Mouse (Mus musculus) embryonic facial prominence, embryonic 11.5 days (tissue): ENCODE measurements around the gene Lilra6. TPM values are rescaled to one million over a fixed set of nuclear protein-coding genes. Genes with fewer than 3 reads are reported as not detected.
"Not testable (repeated sequence)": the region's sequence is repeated elsewhere in the genome, so short reads cannot be mapped to it uniquely, and the experiment has no call there.

Experiments used
- ATAC-seq: fragments of 200-750 bp; cut with Nextera tagmentation; replicated peaks from 2 replicates; pipeline ENCODE4 v1.8.0; 2017; ENCODE audit warnings: low read depth; ENCODE audit not compliant: insufficient number of reproducible peaks, low FRiP score, low TSS enrichment
- DNase-seq: peaks from one replicate; pipeline ENCODE4 v3.0.0-alpha.2; 2015; ENCODE audit warnings: low spot score
- H3K27ac ChIP-seq: fragments of 300-500 bp; sonication (generic); replicated peaks from 2 replicates; pipeline ENCODE4 v1.5.1; 2014; ENCODE audit warnings: mild to moderate bottlenecking, low read depth, low read length, control low read depth
- H3K27me3 ChIP-seq: fragments of 300-500 bp; sonication (generic); 2 replicates; pipeline ENCODE4 v1.6.1; 2014; ENCODE audit warnings: mild to moderate bottlenecking, low read length, moderate library complexity, mixed read lengths; ENCODE audit not compliant: control insufficient read depth, insufficient read depth
- H3K36me3 ChIP-seq: fragments of 300-500 bp; sonication (generic); replicated peaks from 2 replicates; pipeline ENCODE4 v1.6.1; 2014; ENCODE audit warnings: low read depth, mild to moderate bottlenecking, low read length, moderate library complexity, mixed read lengths; ENCODE audit not compliant: control insufficient read depth, insufficient read depth
- H3K4me1 ChIP-seq: fragments of 300-500 bp; sonication (generic); 2 replicates; pipeline ENCODE4 v1.6.1; 2014; ENCODE audit warnings: low read length, mixed read lengths; ENCODE audit not compliant: control insufficient read depth, insufficient read depth
- H3K4me2 ChIP-seq: fragments of 300-500 bp; sonication (generic); 2 replicates; pipeline ENCODE4 v1.6.1; 2014; ENCODE audit warnings: low read depth, mild to moderate bottlenecking, control low read depth, low read length, moderate library complexity
- H3K4me3 ChIP-seq: fragments of 300-500 bp; sonication (generic); 2 replicates; pipeline ENCODE4 v1.5.1; 2014; ENCODE audit warnings: low read depth, low read length, control low read depth
- H3K9ac ChIP-seq: fragments of 300-500 bp; sonication (generic); replicated peaks from 2 replicates; pipeline ENCODE4 v1.6.1; 2014; ENCODE audit warnings: mild to moderate bottlenecking, control low read depth, low read length
- H3K9me3 ChIP-seq: fragments of 300-500 bp; sonication (generic); replicated peaks from 2 replicates; pipeline ENCODE4 v1.6.1; 2016; ENCODE audit warnings: mild to moderate bottlenecking, low read length, inconsistent platforms, mixed read lengths; ENCODE audit not compliant: control insufficient read depth
- WGBS: fragments of 180-500 bp; shearing (Covaris S2); extraction: QIAGEN DNeasy Blood & Tissue Kit; methylation state at CpG from one replicate; pipeline ENCODE4 v1.1.7; 2014; 5-methylcytosine and 5-hydroxymethylcytosine counted together
- polyA plus RNA-seq: library from polyadenylated mRNA; unstranded; fragments of >200 nt; fragmentation: Nextera tagmentation; extraction: Ambion mirVana; gene quantifications from 2 replicates; pipeline ENCODE4 v1.2.1, GENCODE M21; 2014

Gene Lilra6
- 0.11 TPM in 1 of 2 replicates, not detected in the other for polyA plus RNA-seq

- not testable (repeated sequence) for H3K36me3 ChIP-seq, H3K4me1 ChIP-seq, H3K9ac ChIP-seq, H3K9me3 ChIP-seq, ATAC-seq, H3K27me3 ChIP-seq, DNase-seq, H3K27ac ChIP-seq, H3K4me3 ChIP-seq, H3K4me2 ChIP-seq
- WGBS, result 75% methylated on average over 2 of the region's 2 CpGs
These were observed at the start of gene Lilra6 for GRCm38 (mm10) chr7:3915387-3915786. Gene Lilra6, minus strand, starts transcription at chr7:3915503.

- ATAC-seq (no peak), DNase-seq (no peak)
- 82% methylated on average over 2 of the region's 2 CpGs for WGBS
- no peaks in the 10 kb centered on the region for H3K27me3 ChIP-seq
- no peaks in the 10 kb centered on the region for H3K36me3 ChIP-seq
- H3K4me3 ChIP-seq, result no peak overlapping the region
- no peaks in the 10 kb centered on the region for H3K4me1 ChIP-seq
- no peak overlapping the region for H3K9ac ChIP-seq
- no peak overlapping the region for H3K27ac ChIP-seq
- no peak overlapping the region for H3K4me2 ChIP-seq
- H3K9me3 ChIP-seq, result no peaks in the 10 kb centered on the region
These were observed 46.7 kb upstream of the Lilra6 start for GRCm38 (mm10) chr7:3962017-3962416.

GRCm38 (mm10) chr7:3957387-3957786 lies 42.1 kb upstream of the Lilra6 start:
- WGBS, result 80% methylated on average over 3 of the region's 3 CpGs

GRCm38 (mm10) chr7:3949159-3949558 lies 33.9 kb upstream of the Lilra6 start:
- H3K4me1 ChIP-seq, result no peaks in the 10 kb centered on the region
- no peaks in the 10 kb centered on the region for H3K27me3 ChIP-seq
- no peak overlapping the region for H3K4me3 ChIP-seq
- ATAC-seq (no peak), DNase-seq (no peak)
- no peak overlapping the region for H3K9ac ChIP-seq
- no peaks in the 10 kb centered on the region for H3K36me3 ChIP-seq
- no peak overlapping the region for H3K4me2 ChIP-seq
- H3K9me3 ChIP-seq, result no peaks in the 10 kb centered on the region
- WGBS, result 84% methylated on average over 3 of the region's 3 CpGs
- H3K27ac ChIP-seq, result no peak overlapping the region

More at GRCm38 (mm10) chr7:3957387-3957786, 42.1 kb upstream of the Lilra6 start:
- Histone ChIP-seq H3K27ac (no peak overlapping the region), H3K36me3 (no peaks in the 10 kb centered on the region), H3K4me1 (no peaks in the 10 kb centered on the region), H3K9ac (no peak overlapping the region), H3K4me3 (no peak overlapping the region), H3K27me3 (no peaks in the 10 kb centered on the region), H3K9me3 (no peaks in the 10 kb centered on the region), H3K4me2 (no peak overlapping the region)
- DNase-seq, result no peak
- ATAC-seq, result no peak

GRCm38 (mm10) chr7:3948223-3948622 lies 32.9 kb upstream of the Lilra6 start:
- no peak overlapping the region for H3K27ac ChIP-seq
- no peaks in the 10 kb centered on the region for H3K4me1 ChIP-seq
- no peaks in the 10 kb centered on the region for H3K27me3 ChIP-seq
- H3K9me3 ChIP-seq, result no peaks in the 10 kb centered on the region
- WGBS, result 75% methylated on average over 4 of the region's 4 CpGs
- ATAC-seq, result no peak
- no peaks in the 10 kb centered on the region for H3K36me3 ChIP-seq
- H3K4me3 ChIP-seq, result no peak overlapping the region
- no peak overlapping the region for H3K9ac ChIP-seq
- no peak for DNase-seq
- H3K4me2 ChIP-seq, result no peak overlapping the region

- 74% methylated on average over 4 of the region's 4 CpGs for WGBS
- Histone ChIP-seq H3K27me3 (no peaks in the 10 kb centered on the region), H3K27ac (no peak overlapping the region), H3K4me1 (no peaks in the 10 kb centered on the region), H3K9ac (no peak overlapping the region), H3K4me2 (no peak overlapping the region), H3K36me3 (no peaks in the 10 kb centered on the region), H3K9me3 (no peaks in the 10 kb centered on the region), H3K4me3 (no peak overlapping the region)
- ATAC-seq (no peak), DNase-seq (no peak)
These were observed 30.8 kb upstream of the Lilra6 start for GRCm38 (mm10) chr7:3946117-3946516.

GRCm38 (mm10) chr7:3940915-3941314 lies 25.6 kb upstream of the Lilra6 start:
- ATAC-seq, result no peak
- no peaks in the 10 kb centered on the region for H3K9me3 ChIP-seq
- H3K9ac ChIP-seq, result no peak overlapping the region
- no peak overlapping the region for H3K27ac ChIP-seq
- H3K4me2 ChIP-seq, result no peak overlapping the region
- DNase-seq, result no peak
- H3K4me3 ChIP-seq, result no peak overlapping the region
- WGBS, result 74% methylated on average over 3 of the region's 3 CpGs
- H3K27me3 ChIP-seq, result no peaks in the 10 kb centered on the region
- H3K36me3 ChIP-seq, result no peaks in the 10 kb centered on the region
- no peaks in the 10 kb centered on the region for H3K4me1 ChIP-seq

- H3K36me3 ChIP-seq, result no peaks in the 10 kb centered on the region
- no peak overlapping the region for H3K27ac ChIP-seq
- H3K27me3 ChIP-seq, result no peaks in the 10 kb centered on the region
- no peaks in the 10 kb centered on the region for H3K4me1 ChIP-seq
- no peak overlapping the region for H3K4me2 ChIP-seq
- H3K9ac ChIP-seq, result no peak overlapping the region
- ATAC-seq (no peak), DNase-seq (no peak)
- no peak overlapping the region for H3K4me3 ChIP-seq
- H3K9me3 ChIP-seq, result no peaks in the 10 kb centered on the region
- WGBS, result 62% methylated on average over 1 of the region's 1 CpGs
These were observed 24.7 kb upstream of the Lilra6 start for GRCm38 (mm10) chr7:3939866-3940525.
